Mouse (Mus musculus): ENCODE measurements around the gene Snw1. TPM values are rescaled to one million over a fixed set of nuclear protein-coding genes. Genes with fewer than 3 reads are reported as not detected.

The Snw1 gene
- polyA plus RNA-seq, 1 experiment from 2014 or later: 106 TPM

DNA sequence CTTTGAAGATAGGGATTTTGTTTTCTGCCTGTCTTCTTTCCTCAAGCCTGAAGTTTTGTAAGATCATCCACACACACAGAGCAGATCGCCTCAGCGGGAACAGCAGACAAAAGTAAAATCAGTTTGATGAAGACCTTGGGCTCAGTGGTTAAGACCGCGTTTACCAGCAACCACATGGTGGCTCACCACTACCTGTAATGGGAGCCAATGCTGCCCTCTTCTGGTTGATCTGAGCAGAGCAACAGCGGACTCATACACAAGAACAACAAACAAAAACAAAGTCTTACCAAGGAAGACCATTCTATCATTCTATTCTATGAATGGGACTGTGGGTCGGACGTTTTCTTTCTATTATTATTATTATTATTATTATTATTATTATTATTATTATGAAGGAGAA, 55.4 kb downstream of the Snw1 start:
- no peaks in the 10 kb centered on the region for H3K36me3 ChIP-seq (replicated peaks)
- no peak overlapping the region for H3K27ac ChIP-seq
- H3K4me3 ChIP-seq: no peak overlapping the region
- WGBS: 45% methylated on average over 7 of the region's 7 CpGs
- H3K9me3 ChIP-seq: no peaks in the 10 kb centered on the region
- H3K9ac ChIP-seq: no peak overlapping the region
- no peaks in the 10 kb centered on the region for H3K27me3 ChIP-seq (replicated peaks)
- no peak overlapping the region for H3K4me2 ChIP-seq
- peaks cover 9% of the 10 kb centered on the region for H3K4me1 ChIP-seq
- no peak for ATAC-seq (replicated peaks)

- no peak overlapping the region for H3K9ac ChIP-seq
- H3K36me3 ChIP-seq (replicated peaks): no peaks in the 10 kb centered on the region
- no peak overlapping the region for H3K27ac ChIP-seq
- H3K9me3 ChIP-seq: no peaks in the 10 kb centered on the region
- no peak overlapping the region for H3K4me3 ChIP-seq
- WGBS: 81% methylated on average over 4 of the region's 4 CpGs
- H3K27me3 ChIP-seq (replicated peaks): no peaks in the 10 kb centered on the region
- peaks cover 9% of the 10 kb centered on the region for H3K4me1 ChIP-seq
- no peak for ATAC-seq (replicated peaks)
- H3K4me2 ChIP-seq: no peak overlapping the region
These were observed 56.7 kb downstream of the Snw1 start for GRCm38 (mm10) chr12:87415358-87415757.

DNA sequence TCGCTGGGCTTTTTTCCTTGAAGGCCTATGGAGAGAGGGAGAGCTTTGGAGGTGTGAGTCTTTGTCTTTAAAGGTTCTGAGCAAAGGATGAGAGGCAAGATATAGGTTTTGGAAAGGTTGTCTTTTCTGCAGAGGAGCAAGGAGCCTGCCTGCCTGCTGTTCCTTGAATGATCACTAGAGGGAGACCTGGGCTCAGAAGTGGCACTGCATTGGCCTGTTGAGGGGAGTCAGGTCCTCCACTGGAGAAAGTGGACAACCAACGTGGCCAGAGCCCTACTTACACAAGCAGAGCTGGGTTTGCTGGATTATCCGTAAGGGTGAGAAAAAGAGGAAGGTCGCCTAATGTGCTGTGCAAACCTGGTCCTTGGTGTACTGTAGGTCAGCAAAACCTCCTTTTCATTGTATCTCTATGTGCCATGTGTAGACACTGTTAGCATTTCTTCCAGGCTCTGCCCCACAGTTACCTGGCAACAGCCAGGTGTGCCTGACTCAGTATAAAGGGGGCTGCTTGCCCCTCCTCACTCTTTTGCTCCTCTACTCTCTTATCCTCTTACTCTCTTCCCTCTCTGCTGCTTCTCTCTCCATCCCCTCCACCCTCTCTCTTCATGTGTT, 58.8 kb downstream of the Snw1 start:
- H3K27me3 ChIP-seq (replicated peaks): no peaks in the 10 kb centered on the region
- WGBS: 23% methylated on average over 4 of the region's 4 CpGs
- H3K4me1 ChIP-seq: no peaks in the 10 kb centered on the region
- H3K27ac ChIP-seq: no peak overlapping the region
- H3K4me2 ChIP-seq: no peak overlapping the region
- peak; percentile 82 for ATAC-seq (replicated peaks)
- H3K9ac ChIP-seq: no peak overlapping the region
- H3K9me3 ChIP-seq: no peaks in the 10 kb centered on the region
- H3K4me3 ChIP-seq: no peak overlapping the region
- no peaks in the 10 kb centered on the region for H3K36me3 ChIP-seq (replicated peaks)

- no peak overlapping the region for H3K27ac ChIP-seq
- no peak overlapping the region for H3K4me2 ChIP-seq
- H3K9me3 ChIP-seq: no peaks in the 10 kb centered on the region
- ATAC-seq (replicated peaks): no peak
- H3K36me3 ChIP-seq (replicated peaks): no peaks in the 10 kb centered on the region
- H3K4me1 ChIP-seq: no peaks in the 10 kb centered on the region
- WGBS: 57% methylated on average over 7 of the region's 7 CpGs
- H3K4me3 ChIP-seq: no peak overlapping the region
- no peaks in the 10 kb centered on the region for H3K27me3 ChIP-seq (replicated peaks)
- H3K9ac ChIP-seq: no peak overlapping the region
These were observed 61.1 kb downstream of the Snw1 start for GRCm38 (mm10) chr12:87410999-87411398.

DNA sequence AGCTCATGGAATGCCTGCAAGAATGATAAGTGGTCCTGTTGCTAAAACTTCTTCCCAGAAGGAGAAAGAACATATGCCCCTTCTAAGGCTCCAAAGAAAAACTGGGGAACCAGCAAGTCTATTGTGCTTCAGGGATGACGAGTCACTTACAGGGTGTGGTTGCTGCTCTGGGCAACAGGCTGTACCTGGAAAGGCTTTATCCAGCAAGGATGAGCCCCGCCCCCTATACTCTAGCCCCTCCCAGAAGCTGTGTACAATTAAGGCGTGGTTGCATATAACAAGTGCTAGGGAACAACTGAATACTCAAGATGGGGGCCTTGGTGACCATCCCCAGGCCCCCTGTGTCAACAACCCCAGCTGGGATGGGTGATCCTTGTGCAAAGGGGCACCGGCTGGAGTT, 63.0 kb downstream of the Snw1 start:
- WGBS: 86% methylated on average over 4 of the region's 4 CpGs
- Histone ChIP-seq H3K9ac (no peak overlapping the region), H3K27ac (no peak overlapping the region), H3K4me3 (no peak overlapping the region), H3K36me3 (replicated peaks) (no peaks in the 10 kb centered on the region), H3K4me1 (no peaks in the 10 kb centered on the region), H3K9me3 (no peaks in the 10 kb centered on the region), H3K27me3 (replicated peaks) (no peaks in the 10 kb centered on the region), H3K4me2 (no peak overlapping the region)
- ATAC-seq (replicated peaks): no peak

- ATAC-seq (replicated peaks): no peak
- Histone ChIP-seq H3K9ac (no peak overlapping the region), H3K27ac (no peak overlapping the region), H3K9me3 (no peaks in the 10 kb centered on the region), H3K4me3 (no peak overlapping the region), H3K4me2 (no peak overlapping the region), H3K27me3 (replicated peaks) (no peaks in the 10 kb centered on the region), H3K4me1 (no peaks in the 10 kb centered on the region), H3K36me3 (replicated peaks) (no peaks in the 10 kb centered on the region)
- WGBS: 45% methylated on average over 21 of the region's 21 CpGs
These were observed 64.0 kb downstream of the Snw1 start for GRCm38 (mm10) chr12:87407869-87408605.

- H3K36me3 ChIP-seq (replicated peaks): no peaks in the 10 kb centered on the region
- H3K27me3 ChIP-seq (replicated peaks): no peaks in the 10 kb centered on the region
- H3K9ac ChIP-seq: no peak overlapping the region
- H3K9me3 ChIP-seq: no peaks in the 10 kb centered on the region
- H3K4me2 ChIP-seq: no peak overlapping the region
- H3K4me1 ChIP-seq: no peaks in the 10 kb centered on the region
- ATAC-seq (replicated peaks): no peak
- 77% methylated on average over 3 of the region's 3 CpGs for WGBS
- no peak overlapping the region for H3K27ac ChIP-seq
- H3K4me3 ChIP-seq: no peak overlapping the region
These were observed 66.4 kb downstream of the Snw1 start for GRCm38 (mm10) chr12:87405721-87406120.

GRCm38 (mm10) chr12:87405165-87405564, 66.9 kb downstream of the Snw1 start:
- Histone ChIP-seq H3K4me2 (no peak overlapping the region), H3K27ac (no peak overlapping the region), H3K4me1 (no peaks in the 10 kb centered on the region), H3K9ac (no peak overlapping the region), H3K27me3 (replicated peaks) (no peaks in the 10 kb centered on the region), H3K36me3 (replicated peaks) (no peaks in the 10 kb centered on the region), H3K9me3 (no peaks in the 10 kb centered on the region), H3K4me3 (no peak overlapping the region)
- ATAC-seq (replicated peaks): no peak
- 85% methylated on average over 4 of the region's 4 CpGs for WGBS

DNA sequence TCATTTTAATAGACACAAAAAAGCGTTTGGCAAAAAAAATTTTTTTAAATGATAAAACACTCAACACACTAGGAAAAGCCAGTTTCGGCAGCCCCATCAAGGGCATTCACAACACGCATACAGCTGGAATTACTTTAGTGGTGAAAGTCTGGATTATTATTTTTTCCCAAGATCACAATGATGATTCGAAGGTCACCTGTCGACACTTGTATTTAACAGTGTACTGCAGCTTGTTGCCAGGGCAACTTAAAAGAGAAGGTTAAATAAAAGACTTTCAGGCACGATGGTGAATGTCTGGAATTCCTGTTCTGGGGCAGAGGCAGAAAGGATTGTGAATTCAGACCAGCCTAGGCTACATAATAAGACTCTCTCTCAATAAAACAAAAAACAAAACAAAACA, 70.2 kb downstream of the Snw1 start:
- H3K36me3 ChIP-seq (replicated peaks): no peaks in the 10 kb centered on the region
- no peaks in the 10 kb centered on the region for H3K4me1 ChIP-seq
- no peak overlapping the region for H3K4me2 ChIP-seq
- H3K9ac ChIP-seq: no peak overlapping the region
- H3K27ac ChIP-seq: no peak overlapping the region
- no peaks in the 10 kb centered on the region for H3K27me3 ChIP-seq (replicated peaks)
- H3K4me3 ChIP-seq: no peak overlapping the region
- no peaks in the 10 kb centered on the region for H3K9me3 ChIP-seq
- 50% methylated on average over 6 of the region's 6 CpGs for WGBS
- ATAC-seq (replicated peaks): no peak

- no peak for ATAC-seq (replicated peaks)
- Histone ChIP-seq H3K27me3 (replicated peaks) (no peaks in the 10 kb centered on the region), H3K27ac (no peak overlapping the region), H3K4me1 (no peaks in the 10 kb centered on the region), H3K4me2 (no peak overlapping the region), H3K36me3 (replicated peaks) (no peaks in the 10 kb centered on the region), H3K9ac (no peak overlapping the region), H3K4me3 (no peak overlapping the region), H3K9me3 (no peaks in the 10 kb centered on the region)
- 93% methylated on average over 10 of the region's 10 CpGs for WGBS
These were observed 72.8 kb downstream of the Snw1 start for GRCm38 (mm10) chr12:87399119-87399819.

Data from midbrain, embryonic 15.5 days (tissue).